8 mouse cellular contexts compared by ENCODE assay signal in the genomic region with DNA sequence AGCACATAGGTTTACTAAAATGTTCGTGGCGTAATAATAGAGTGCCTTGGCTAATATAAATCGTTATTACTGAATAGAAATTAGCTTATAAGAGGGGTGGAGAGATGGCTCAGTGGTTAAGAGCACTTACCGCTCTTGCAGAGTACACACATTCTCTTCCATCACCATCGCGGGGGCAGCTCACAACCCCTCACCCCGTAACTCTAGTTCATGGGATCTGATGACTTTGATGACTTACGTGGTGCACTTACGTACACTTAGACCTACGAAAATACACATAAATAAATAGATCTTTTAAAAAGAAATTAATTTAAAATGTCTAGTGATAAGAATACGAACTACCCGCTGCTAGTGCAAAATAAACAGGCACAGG. TPM values are rescaled to one million over a fixed set of nuclear protein-coding genes. Genes with fewer than 3 reads are reported as not detected.
DNase-seq lines count a peak whose midpoint lies in the region; ATAC-seq lines count a peak whose summit lies in the region.

No protein-coding gene starts in this region.

- peaks cover 8% of the 10 kb centered on the region for H3K27me3 ChIP-seq in megakaryocyte, embryonic 14.5 days (replicated peaks)
- H3K27me3 ChIP-seq in heart, embryonic 15.5 days: no peaks in the 10 kb centered on the region
- no peaks in the 10 kb centered on the region for H3K27me3 ChIP-seq in limb, embryonic 15.5 days
- no peaks in the 10 kb centered on the region for H3K27me3 ChIP-seq in stomach, embryonic 15.5 days (replicated peaks)

- no peak overlapping the region for H3K9ac ChIP-seq in heart, embryonic 15.5 days
- H3K9ac ChIP-seq in limb, embryonic 15.5 days: no peak overlapping the region
- H3K9ac ChIP-seq in stomach, embryonic 15.5 days: no peak overlapping the region

- no peak overlapping the region for H3K27ac ChIP-seq in heart, embryonic 15.5 days
- H3K27ac ChIP-seq in limb, embryonic 15.5 days: no peak overlapping the region
- H3K27ac ChIP-seq in stomach, embryonic 15.5 days: no peak overlapping the region

- H3K4me3 ChIP-seq in megakaryocyte, embryonic 14.5 days (replicated peaks): peak overlapping the region; percentile 95
- peak overlapping the region; percentile 66 for H3K4me3 ChIP-seq in heart, embryonic 15.5 days
- H3K4me3 ChIP-seq in limb, embryonic 15.5 days: peak overlapping the region; percentile 75
- H3K4me3 ChIP-seq in stomach, embryonic 15.5 days (replicated peaks): peak overlapping the region; percentile 54

- peak overlapping the region; percentile 70 for H3K4me2 ChIP-seq in heart, embryonic 15.5 days
- H3K4me2 ChIP-seq in limb, embryonic 15.5 days: peak overlapping the region; percentile 62
- H3K4me2 ChIP-seq in stomach, embryonic 15.5 days: peak overlapping the region; percentile 68

- H3K9me3 ChIP-seq in megakaryocyte, embryonic 14.5 days: no peaks in the 10 kb centered on the region
- no peaks in the 10 kb centered on the region for H3K9me3 ChIP-seq in heart, embryonic 15.5 days (replicated peaks)
- H3K9me3 ChIP-seq in limb, embryonic 15.5 days: no peaks in the 10 kb centered on the region
- H3K9me3 ChIP-seq in stomach, embryonic 15.5 days: no peaks in the 10 kb centered on the region

- ATAC-seq in megakaryocyte, adult 5-6 weeks (ENCODE audit: poor library complexity, severe bottlenecking): no peak
- no peak for ATAC-seq in heart, embryonic 15.5 days (replicated peaks; ENCODE audit: insufficient number of reproducible peaks, insufficient read depth, low FRiP score, low read depth)
- ATAC-seq in limb, embryonic 15.5 days (ENCODE audit: insufficient number of reproducible peaks, low FRiP score, low TSS enrichment, low read depth): no peak
- ATAC-seq in stomach, embryonic 15.5 days (ENCODE audit: insufficient read depth, low FRiP score, low read depth): no peak

- peaks cover 14% of the 10 kb centered on the region for H3K4me1 ChIP-seq in megakaryocyte, embryonic 14.5 days
- peaks cover 6% of the 10 kb centered on the region; the same call in 1 of the 2 replicates for H3K4me1 ChIP-seq in heart, embryonic 15.5 days (replicated peaks)
- peaks cover 6% of the 10 kb centered on the region; the same call in 1 of the 2 replicates for H3K4me1 ChIP-seq in limb, embryonic 15.5 days
- no peaks in the 10 kb centered on the region for H3K4me1 ChIP-seq in stomach, embryonic 15.5 days

- WGBS in heart, embryonic 15.5 days: 39% methylated on average over 12 of the region's 12 CpGs
- WGBS in limb, embryonic 15.5 days: 38% methylated on average over 12 of the region's 12 CpGs
- 29% methylated on average over 12 of the region's 12 CpGs for WGBS in stomach, embryonic 15.5 days

- no peaks in the 10 kb centered on the region for H3K36me3 ChIP-seq in megakaryocyte, embryonic 14.5 days (replicated peaks; ENCODE audit: low read length)
- no peaks in the 10 kb centered on the region for H3K36me3 ChIP-seq in heart, embryonic 15.5 days
- no peaks in the 10 kb centered on the region for H3K36me3 ChIP-seq in limb, embryonic 15.5 days
- H3K36me3 ChIP-seq in stomach, embryonic 15.5 days: no peaks in the 10 kb centered on the region

- peak; percentile 11 to 31 for DNase-seq in cerebellum, postnatal 25 days
- DNase-seq in retina, embryonic 14.5 days (ENCODE audit: low spot score): no peak
- DNase-seq in thymus, postnatal 25 days: no peak

RNA-seq across cellular contexts. Expression of gene Prdm9, which starts 0.8 kb away (rescaled TPM):
- polyA plus RNA-seq in megakaryocyte, embryonic 14.5 days (2012; ENCODE audit: insufficient read depth, low replicate concordance): 0.18 TPM in 1 of 2 replicates, not detected in the other
- 2.2 and 7.0 TPM in 2 replicates for total RNA-seq in megakaryocyte, adult 5-6 weeks (2015)
- total RNA-seq in megakaryocyte, adult 5-6 weeks (2017): 3.5 and 4.5 TPM in 2 replicates
- polyA plus RNA-seq in heart, embryonic 15.5 days (2015; fragmentation: Nextera tagmentation; extraction: Ambion mirVana): 1.1 and 1.5 TPM in 2 replicates
- polyA plus RNA-seq in limb, embryonic 15.5 days (2015; fragmentation: Nextera tagmentation; extraction: Ambion mirVana): 1.00 and 1.3 TPM in 2 replicates
- 1.3 and 1.9 TPM in 2 replicates for polyA plus RNA-seq in stomach, embryonic 15.5 days (2015; fragmentation: Nextera tagmentation; extraction: Ambion mirVana)

RNA-seq across cellular contexts. Expression of gene Pdcd2, which starts 37.8 kb away (rescaled TPM):
- 33.3 and 52.6 TPM in 2 replicates for polyA plus RNA-seq in megakaryocyte, embryonic 14.5 days (2012; ENCODE audit: insufficient read depth, low replicate concordance)
- total RNA-seq in megakaryocyte, adult 5-6 weeks (2015): 33.8 and 35.0 TPM in 2 replicates
- total RNA-seq in megakaryocyte, adult 5-6 weeks (2017): 30.7 and 48.8 TPM in 2 replicates
- polyA plus RNA-seq in heart, embryonic 15.5 days (2015; fragmentation: Nextera tagmentation; extraction: Ambion mirVana): 26.0 and 29.7 TPM in 2 replicates
- 28.9 and 41.0 TPM in 2 replicates for polyA plus RNA-seq in limb, embryonic 15.5 days (2015; fragmentation: Nextera tagmentation; extraction: Ambion mirVana)
- 45.1 and 52.8 TPM in 2 replicates for polyA plus RNA-seq in stomach, embryonic 15.5 days (2015; fragmentation: Nextera tagmentation; extraction: Ambion mirVana)

Comparison
In these comparisons a context has a peak if more than half of its experiments do, and no peak if none do; other contexts are left out.
1. DNase-seq: peak in cerebellum, postnatal 25 days (2 of 2); none in retina, embryonic 14.5 days (single experiment) and thymus, postnatal 25 days (single experiment).
2. Peak in every context shown above with its lines, with median percentiles within 50 percentile points of each other: H3K4me3 ChIP-seq and H3K4me2 ChIP-seq.